Mouse (Mus musculus) pancreas, adult 10 weeks (tissue): ENCODE results near the gene Zfp655. TPM values are rescaled to one million over a fixed set of nuclear protein-coding genes. Genes with fewer than 3 reads are reported as not detected.

ENCODE experiments used
- polyA plus RNA-seq: library from polyadenylated mRNA; stranded (reverse); fragments of 350-450 nt; fragmentation: Illumina TruSeq; extraction: RNeasy Lipid Tissue Mini Kit (QIAGEN cat#74804); gene quantifications from one replicate; pipeline ENCODE4 v1.2.3, GENCODE M21; 2015; ENCODE audit warnings: low read depth, low replicate concordance; ENCODE audit not compliant: insufficient read depth

Zfp655 gene
- 4.7 TPM for polyA plus RNA-seq

GRCm38 (mm10) chr5:145231367-145231871, at the start of gene Zfp655:
Gene Zfp655, plus strand, starts transcription at chr5:145231715.

GRCm38 (mm10) chr5:145191962-145192361, 39.6 kb upstream of the Zfp655 start, which contains the start of gene Atp5j2:
Gene Atp5j2, minus strand, starts transcription at chr5:145192062.

GRCm38 (mm10) chr5:145201321-145201991, 30.1 kb upstream of the Zfp655 start, which contains the start of gene Zkscan14:
Gene Zkscan14, minus strand, starts transcription at chr5:145201868.

GRCm38 (mm10) chr5:145203936-145204691, 27.4 kb upstream of the Zfp655 start, which contains the start of gene Zkscan5:
Gene Zkscan5, plus strand, starts transcription at chr5:145204562.

GRCm38 (mm10) chr5:145280371-145281143, 49.0 kb downstream of the Zfp655 start, which contains the start of gene Zscan25:
Gene Zscan25, plus strand, starts transcription at chr5:145280500.

Other genes starting within 250 kb of the Zfp655 start
- gene Gm4871, start 199.0 kb upstream of the Zfp655 start, polyA plus RNA-seq, result not detected
- gene 1700018F24Rik, start 188.7 kb upstream of the Zfp655 start, polyA plus RNA-seq, result not detected
- gene Arpc1a, start 147.9 kb upstream of the Zfp655 start, polyA plus RNA-seq, result 31.6 TPM
- not detected for gene Kpna7, start 147.7 kb upstream of the Zfp655 start, polyA plus RNA-seq
- 38.1 TPM for gene Arpc1b, start 117.5 kb upstream of the Zfp655 start, polyA plus RNA-seq
- 18.3 TPM for gene Pdap1, start 91.5 kb upstream of the Zfp655 start, polyA plus RNA-seq
- gene Bud31, start 91.4 kb upstream of the Zfp655 start, polyA plus RNA-seq, result 34.4 TPM
- gene Ptcd1, start 64.6 kb upstream of the Zfp655 start, polyA plus RNA-seq, result 2.6 TPM
- gene Cpsf4, start 64.5 kb upstream of the Zfp655 start, polyA plus RNA-seq, result 6.4 TPM
- 85.2 TPM for gene Atp5j2, start 39.7 kb upstream of the Zfp655 start, polyA plus RNA-seq
- 2.5 TPM for gene Zkscan14, start 29.8 kb upstream of the Zfp655 start, polyA plus RNA-seq
- 2.7 TPM for gene Zkscan5, start 27.2 kb upstream of the Zfp655 start, polyA plus RNA-seq
- gene Zscan25, start 48.8 kb downstream of the Zfp655 start, polyA plus RNA-seq, result 1.8 TPM
- gene Cyp3a57, start 113.6 kb downstream of the Zfp655 start, polyA plus RNA-seq, result not detected
- gene Cyp3a16, start 238.0 kb downstream of the Zfp655 start, polyA plus RNA-seq, result not detected